Mouse (Mus musculus): ENCODE results near the gene Cxcl14. TPM values are rescaled to one million over a fixed set of nuclear protein-coding genes. Genes with fewer than 3 reads are reported as not detected.

Gene Cxcl14
- total RNA-seq, 1 experiment, result 2.8 TPM

- H3K9me3 ChIP-seq (ENCODE audit: control insufficient read depth, insufficient read depth, low read depth, low read length), result no peaks in the 10 kb centered on the region
- no peak overlapping the region for H3K4me3 ChIP-seq (ENCODE audit: insufficient read depth in 1 of 2, low read depth in 1 of 2, low read length in 2 of 2, poor library complexity in 1 of 2, severe bottlenecking in 1 of 2)
- in situ Hi-C loops (cut with MboI; ENCODE audit: low sequenced_read_pairs in 2 of 2, unreplicated experiment in 2 of 2), result loop anchor here in 1 of 2 experiments (25.0 kb wide), 1 partner anchor 150 kb away; the partner anchor contains the start of genes Gm3045 and Slc25a48
- H3K27ac ChIP-seq (ENCODE audit: insufficient read depth, low read depth, low read length, poor library complexity, severe bottlenecking), result no peak overlapping the region
- TF ChIP-seq ZNF384 (IDR thresholded peaks at IDR 0.05; ENCODE audit: low read depth, low read length) (no peak), ZC3H11A (IDR thresholded peaks at IDR 0.05; ENCODE audit: borderline replicate concordance, low read depth, low read length) (no peak), CHD2 (IDR thresholded peaks at IDR 0.05; ENCODE audit: low read depth, low read length) (no peak), HCFC1 (IDR thresholded peaks at IDR 0.05; ENCODE audit: borderline replicate concordance, insufficient read depth, low read length) (no peak), MAFK (IDR thresholded peaks at IDR 0.05; ENCODE audit: insufficient read depth, low read depth, low read length) (no peak)
- no peak overlapping the region for H3K9ac ChIP-seq (ENCODE audit: insufficient read depth, low read depth, low read length, poor library complexity, severe bottlenecking)
- H3K36me3 ChIP-seq (ENCODE audit: control insufficient read depth, insufficient read depth, low read length, poor library complexity, severe bottlenecking), result no peaks in the 10 kb centered on the region
- no peaks in the 10 kb centered on the region for H3K4me1 ChIP-seq (ENCODE audit: control insufficient read depth in 2 of 2, insufficient read depth in 2 of 2, low read length in 2 of 2, poor library complexity in 1 of 2)
- DNase-seq (ENCODE audit: low read depth, low spot score), result no peak
Measured at GRCm38 (mm10) chr13:56287091-56287490, 9.3 kb downstream of the Cxcl14 start.

DNA sequence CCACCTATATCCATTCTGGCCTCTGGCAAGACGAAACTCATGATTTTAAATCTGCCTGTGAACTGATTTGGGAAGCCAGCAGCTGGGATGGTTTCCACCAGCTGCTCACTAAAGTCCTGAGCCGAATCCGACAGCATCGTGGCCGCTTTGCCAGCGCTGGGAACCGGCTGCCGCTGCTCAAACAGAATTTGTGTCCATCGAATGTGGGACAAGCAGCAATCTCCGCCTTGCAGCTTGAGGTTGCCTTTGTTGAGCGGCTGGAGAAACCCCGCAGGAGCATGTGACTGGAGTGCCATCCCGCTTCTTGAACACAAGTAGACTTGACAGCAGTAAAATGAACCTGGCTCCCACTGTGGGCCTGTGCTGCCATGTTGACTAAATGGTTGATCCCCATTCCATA lies 13.0 kb downstream of the Cxcl14 start:
- Histone ChIP-seq H3K36me3 (ENCODE audit: control insufficient read depth, insufficient read depth, low read length, poor library complexity, severe bottlenecking) (no peaks in the 10 kb centered on the region), H3K4me3 (ENCODE audit: insufficient read depth in 1 of 2, low read depth in 1 of 2, low read length in 2 of 2, poor library complexity in 1 of 2, severe bottlenecking in 1 of 2) (no peak overlapping the region), H3K4me1 (ENCODE audit: control insufficient read depth in 2 of 2, insufficient read depth in 2 of 2, low read length in 2 of 2, poor library complexity in 1 of 2) (no peaks in the 10 kb centered on the region), H3K9ac (ENCODE audit: insufficient read depth, low read depth, low read length, poor library complexity, severe bottlenecking) (no peak overlapping the region), H3K27ac (ENCODE audit: insufficient read depth, low read depth, low read length, poor library complexity, severe bottlenecking) (no peak overlapping the region), H3K9me3 (ENCODE audit: control insufficient read depth, insufficient read depth, low read depth, low read length) (no peaks in the 10 kb centered on the region)
- no peak for TF ChIP-seq MAFK (IDR thresholded peaks at IDR 0.05; ENCODE audit: insufficient read depth, low read depth, low read length)
- no peak for TF ChIP-seq ZC3H11A (IDR thresholded peaks at IDR 0.05; ENCODE audit: borderline replicate concordance, low read depth, low read length)
- TF ChIP-seq HCFC1 (IDR thresholded peaks at IDR 0.05; ENCODE audit: borderline replicate concordance, insufficient read depth, low read length), result no peak
- no peak for TF ChIP-seq ZNF384 (IDR thresholded peaks at IDR 0.05; ENCODE audit: low read depth, low read length)
- no peak for TF ChIP-seq CHD2 (IDR thresholded peaks at IDR 0.05; ENCODE audit: low read depth, low read length)
- DNase-seq (ENCODE audit: low read depth, low spot score), result no peak
- in situ Hi-C loops (cut with MboI; ENCODE audit: low sequenced_read_pairs in 2 of 2, unreplicated experiment in 2 of 2), result loop anchor here (5.0 to 25.0 kb wide), 2 partner anchors 144 to 154 kb away; partner anchors contain the start of genes Gm3045 (in 2 of the 2) and Slc25a48 (in 1 of the 2)

GRCm38 (mm10) chr13:56280356-56280755 lies 16.0 kb downstream of the Cxcl14 start:
- peak; percentile 16; the same call in 1 of the 2 replicates for TF ChIP-seq ZC3H11A (IDR thresholded peaks at IDR 0.05; ENCODE audit: borderline replicate concordance, low read depth, low read length)
- no peak for TF ChIP-seq HCFC1 (IDR thresholded peaks at IDR 0.05; ENCODE audit: borderline replicate concordance, insufficient read depth, low read length)
- peak; percentile 22 for DNase-seq (ENCODE audit: low read depth, low spot score)
- no peaks in the 10 kb centered on the region for H3K36me3 ChIP-seq (ENCODE audit: control insufficient read depth, insufficient read depth, low read length, poor library complexity, severe bottlenecking)
- no peaks in the 10 kb centered on the region for H3K9me3 ChIP-seq (ENCODE audit: control insufficient read depth, insufficient read depth, low read depth, low read length)
- H3K4me3 ChIP-seq (ENCODE audit: insufficient read depth in 1 of 2, low read depth in 1 of 2, low read length in 2 of 2, poor library complexity in 1 of 2, severe bottlenecking in 1 of 2), result no peak overlapping the region
- no peak overlapping the region for H3K27ac ChIP-seq (ENCODE audit: insufficient read depth, low read depth, low read length, poor library complexity, severe bottlenecking)
- in situ Hi-C loops (cut with MboI; ENCODE audit: low sequenced_read_pairs in 2 of 2, unreplicated experiment in 2 of 2), result loop anchor here (5.0 to 25.0 kb wide), 2 partner anchors 147 to 157 kb away; partner anchors contain the start of genes Gm3045 (in 2 of the 2) and Slc25a48 (in 1 of the 2)
- no peaks in the 10 kb centered on the region for H3K4me1 ChIP-seq (ENCODE audit: control insufficient read depth in 2 of 2, insufficient read depth in 2 of 2, low read length in 2 of 2, poor library complexity in 1 of 2)
- no peak overlapping the region for H3K9ac ChIP-seq (ENCODE audit: insufficient read depth, low read depth, low read length, poor library complexity, severe bottlenecking)

DNA sequence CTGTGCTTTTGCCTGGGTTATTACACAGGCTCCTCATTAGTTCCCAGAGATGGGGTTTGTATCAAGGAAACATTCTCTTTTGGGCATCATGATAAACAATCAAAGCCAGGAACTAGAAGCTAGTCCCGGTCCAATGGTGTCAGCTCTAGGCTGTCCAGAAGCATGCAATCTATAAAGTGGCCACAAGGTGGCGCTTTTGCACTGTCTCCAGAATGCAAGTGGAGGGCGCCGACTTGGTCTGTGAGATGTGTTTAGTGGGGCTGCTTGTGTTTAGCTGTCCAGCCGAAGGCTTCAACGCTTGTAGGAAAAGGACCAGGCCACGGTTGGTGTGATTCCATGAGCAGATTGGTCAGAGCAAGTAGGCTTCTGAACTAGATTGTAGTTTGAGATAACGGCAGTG lies 16.9 kb downstream of the Cxcl14 start:
- Histone ChIP-seq H3K9ac (ENCODE audit: insufficient read depth, low read depth, low read length, poor library complexity, severe bottlenecking) (no peak overlapping the region), H3K4me3 (ENCODE audit: insufficient read depth in 1 of 2, low read depth in 1 of 2, low read length in 2 of 2, poor library complexity in 1 of 2, severe bottlenecking in 1 of 2) (no peak overlapping the region), H3K27ac (ENCODE audit: insufficient read depth, low read depth, low read length, poor library complexity, severe bottlenecking) (no peak overlapping the region), H3K4me1 (ENCODE audit: control insufficient read depth in 2 of 2, insufficient read depth in 2 of 2, low read length in 2 of 2, poor library complexity in 1 of 2) (no peaks in the 10 kb centered on the region), H3K36me3 (ENCODE audit: control insufficient read depth, insufficient read depth, low read length, poor library complexity, severe bottlenecking) (no peaks in the 10 kb centered on the region), H3K9me3 (ENCODE audit: control insufficient read depth, insufficient read depth, low read depth, low read length) (no peaks in the 10 kb centered on the region)
- TF ChIP-seq ZC3H11A (IDR thresholded peaks at IDR 0.05; ENCODE audit: borderline replicate concordance, low read depth, low read length), result peak; percentile 94
- TF ChIP-seq ZNF384 (IDR thresholded peaks at IDR 0.05; ENCODE audit: low read depth, low read length), result no peak
- in situ Hi-C loops (cut with MboI; ENCODE audit: low sequenced_read_pairs in 2 of 2, unreplicated experiment in 2 of 2), result loop anchor here in 1 of 2 experiments (25.0 kb wide), 1 partner anchor 158 kb away; the partner anchor contains the start of genes Gm3045 and Slc25a48
- DNase-seq (ENCODE audit: low read depth, low spot score), result peak; percentile 79

DNA sequence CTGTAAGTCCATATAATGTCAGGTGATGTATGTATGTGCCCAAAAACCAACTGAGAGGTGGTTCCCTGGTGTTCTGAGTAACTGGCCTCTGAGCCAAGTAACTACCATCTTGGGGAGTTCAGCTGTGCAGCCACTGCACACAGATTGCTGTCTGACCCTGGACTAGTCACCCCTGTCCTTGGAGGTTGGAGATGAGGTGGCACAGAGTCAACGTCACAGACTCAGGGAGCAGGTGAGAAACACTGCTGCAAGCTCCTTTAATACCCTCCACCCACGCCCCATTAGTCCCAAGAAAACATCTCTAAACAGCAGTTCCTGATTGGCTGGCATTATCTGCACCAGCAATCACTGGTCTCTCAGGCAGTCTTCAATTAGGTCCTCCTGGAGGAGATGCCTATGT lies 21.2 kb downstream of the Cxcl14 start:
- Histone ChIP-seq H3K9me3 (ENCODE audit: control insufficient read depth, insufficient read depth, low read depth, low read length) (no peaks in the 10 kb centered on the region), H3K36me3 (ENCODE audit: control insufficient read depth, insufficient read depth, low read length, poor library complexity, severe bottlenecking) (no peaks in the 10 kb centered on the region), H3K27ac (ENCODE audit: insufficient read depth, low read depth, low read length, poor library complexity, severe bottlenecking) (no peak overlapping the region), H3K4me1 (ENCODE audit: control insufficient read depth in 2 of 2, insufficient read depth in 2 of 2, low read length in 2 of 2, poor library complexity in 1 of 2) (no peaks in the 10 kb centered on the region), H3K4me3 (ENCODE audit: insufficient read depth in 1 of 2, low read depth in 1 of 2, low read length in 2 of 2, poor library complexity in 1 of 2, severe bottlenecking in 1 of 2) (no peak overlapping the region), H3K9ac (ENCODE audit: insufficient read depth, low read depth, low read length, poor library complexity, severe bottlenecking) (no peak overlapping the region)
- in situ Hi-C loops (cut with MboI; ENCODE audit: low sequenced_read_pairs in 2 of 2, unreplicated experiment in 2 of 2), result loop anchor here in 1 of 2 experiments (25.0 kb wide), 1 partner anchor 162 kb away; the partner anchor contains the start of genes Gm3045 and Slc25a48
- no peak for DNase-seq (ENCODE audit: low read depth, low spot score)
- TF ChIP-seq MAFK (IDR thresholded peaks at IDR 0.05; ENCODE audit: insufficient read depth, low read depth, low read length) (no peak), ZNF384 (IDR thresholded peaks at IDR 0.05; ENCODE audit: low read depth, low read length) (no peak), HCFC1 (IDR thresholded peaks at IDR 0.05; ENCODE audit: borderline replicate concordance, insufficient read depth, low read length) (no peak), ZC3H11A (IDR thresholded peaks at IDR 0.05; ENCODE audit: borderline replicate concordance, low read depth, low read length) (no peak), CHD2 (IDR thresholded peaks at IDR 0.05; ENCODE audit: low read depth, low read length) (no peak)

All from ES-E14 (cell line).